Mouse (Mus musculus): ENCODE data around the gene Cntrl. TPM values are rescaled to one million over a fixed set of nuclear protein-coding genes. Genes with fewer than 3 reads are reported as not detected.

Gene Cntrl
- 99.0 TPM for polyA plus RNA-seq (2017; shearing (Covaris generic))

GRCm38 (mm10) chr2:35109141-35109923 is at the start of gene Cntrl:
Gene Cntrl, plus strand, starts transcription at chr2:35109492.

GRCm38 (mm10) chr2:35061338-35061737 is 48.0 kb upstream of the Cntrl start, which contains the start of gene Hc:
Gene Hc, minus strand, starts transcription at chr2:35061438.

DNA sequence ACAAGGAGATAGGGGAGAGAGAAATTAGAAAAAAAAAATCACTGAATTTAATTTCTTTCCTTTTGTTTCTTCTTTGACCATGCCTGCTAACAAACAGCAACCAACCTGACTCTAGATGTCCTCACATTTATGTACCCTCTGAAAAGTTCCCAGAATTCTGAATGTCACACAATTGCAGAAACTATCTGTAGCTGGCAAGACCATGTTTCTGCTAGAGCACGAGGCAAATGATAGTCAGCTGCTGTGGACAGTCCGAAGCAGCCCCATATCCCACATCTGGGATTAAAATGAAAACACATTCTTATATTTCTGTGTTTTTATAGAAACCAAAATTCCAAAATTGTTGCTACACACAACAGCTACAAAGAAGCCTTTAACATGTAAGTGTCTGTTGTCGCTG is 7.8 kb upstream of the Cntrl start, which contains the start of gene AI182371:
TSS of gene AI182371 (minus strand) at position 101 of the 400 bp plus-strand sequence.

DNA sequence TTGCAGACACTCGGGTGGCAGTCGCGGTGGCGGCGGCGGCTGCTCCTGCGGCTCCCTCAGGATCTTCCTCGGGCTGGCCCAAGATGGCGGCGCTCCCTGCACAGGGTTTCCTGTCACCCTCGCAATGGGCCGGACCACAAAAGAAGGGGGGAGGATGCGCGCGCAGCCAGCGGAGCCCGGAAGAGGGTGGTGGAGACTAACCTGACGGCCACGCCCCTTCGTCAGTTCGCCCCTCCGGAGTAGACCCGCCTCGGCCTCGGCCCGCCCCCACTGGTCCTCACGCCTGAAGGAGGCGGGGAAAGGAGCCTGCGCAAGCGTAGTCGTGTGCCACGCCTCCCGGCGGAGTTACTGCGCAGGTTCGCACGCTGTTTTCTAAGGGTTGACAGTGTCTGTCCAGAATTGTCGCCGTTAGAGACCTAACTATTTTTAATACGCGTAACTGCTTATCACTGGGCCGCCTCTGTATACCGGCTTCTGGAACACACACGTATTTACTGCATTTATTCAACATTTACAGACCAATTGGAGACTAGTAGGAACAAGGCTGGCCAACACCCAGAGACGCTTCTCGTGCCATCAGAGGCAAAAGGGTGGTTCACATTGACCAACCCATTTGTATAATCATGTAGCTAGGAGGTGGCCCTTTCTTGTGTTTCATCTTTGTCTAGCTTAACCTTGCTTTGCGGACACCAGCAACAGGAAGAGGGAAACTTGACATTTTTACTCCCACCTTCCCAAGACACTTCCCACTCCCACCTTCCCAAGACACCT is 91.8 kb downstream of the Cntrl start, which contains the start of gene Rab14:
TSS of gene Rab14 (minus strand) at position 223 of the 771 bp plus-strand sequence.

Other genes with a start within 250 kb of the Cntrl start
- not detected for gene Cutal, start 235.1 kb upstream of the Cntrl start, polyA plus RNA-seq (2017; shearing (Covaris generic))
- 52.8 TPM for gene Psmd5, start 234.5 kb upstream of the Cntrl start, polyA plus RNA-seq (2017; shearing (Covaris generic))
- 0.71 TPM for gene Phf19, start 195.5 kb upstream of the Cntrl start, polyA plus RNA-seq (2017; shearing (Covaris generic))
- 374 TPM for gene Traf1, start 147.7 kb upstream of the Cntrl start, polyA plus RNA-seq (2017; shearing (Covaris generic))
- gene Hc, start 48.1 kb upstream of the Cntrl start, polyA plus RNA-seq (2017; shearing (Covaris generic)), result not detected
- gene AI182371, start 7.9 kb upstream of the Cntrl start, polyA plus RNA-seq (2017; shearing (Covaris generic)), result 0.90 TPM
- 221 TPM for gene Rab14, start 91.6 kb downstream of the Cntrl start, polyA plus RNA-seq (2017; shearing (Covaris generic))
- 48.3 TPM for gene Gsn, start 146.9 kb downstream of the Cntrl start, polyA plus RNA-seq (2017; shearing (Covaris generic))
- gene Stom, start 227.5 kb downstream of the Cntrl start, polyA plus RNA-seq (2017; shearing (Covaris generic)), result 1.3 TPM

Data from naive thymus-derived CD4-positive, alpha-beta T cell, adult 5 months (primary cell).